Mouse (Mus musculus): ENCODE measurements at regions not wholly inside any gene's neighbourhood (a gene's known extent, or its start where the extent isn't known, plus 50 kb on each side); places are given as distances from the start of the nearest gene placed in this dataset.
A peak's percentile ranks its signal among the peaks of the same experiment; 100 is the strongest.
"Not testable (repeated sequence)": the region's sequence is repeated elsewhere in the genome, so short reads cannot be mapped to it uniquely, and the experiment has no call there.

DNA sequence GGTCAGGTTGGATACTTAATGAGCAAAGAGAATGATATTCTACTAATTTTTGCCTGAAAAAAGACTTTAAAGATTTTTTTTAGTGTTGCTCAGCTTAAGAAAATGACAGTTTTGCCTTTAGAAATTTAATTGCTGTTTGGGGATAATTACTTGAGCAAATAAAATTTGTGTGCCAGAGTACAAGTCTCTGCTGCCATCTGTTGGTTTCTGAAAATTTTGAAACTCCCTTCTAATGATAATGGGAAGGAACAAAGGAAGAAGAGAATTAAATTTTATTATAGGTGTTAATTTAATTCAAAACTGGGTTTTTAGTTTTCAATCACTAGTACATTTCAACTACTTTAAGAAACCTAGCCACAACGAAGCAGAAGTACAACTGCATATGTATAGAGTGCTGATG lies 94.1 kb downstream of the Gm17521 start:
- Histone ChIP-seq H3K36me3 (ENCODE audit: insufficient read depth, low read length) (no peaks in the 10 kb centered on the region), H3K9me3 (ENCODE audit: low read length) (no peaks in the 10 kb centered on the region), H3K4me1 (replicated peaks; ENCODE audit: low read depth, low read length) (no peaks in the 10 kb centered on the region), H3K27me3 (ENCODE audit: insufficient read depth, low read length) (no peaks in the 10 kb centered on the region), H3K4me3 (replicated peaks; ENCODE audit: low read length) (no peak overlapping the region)
- TF ChIP-seq CTCF (conservative IDR thresholded peaks at IDR 0.05; ENCODE audit: low read length) (no peak), POU5F1 (IDR thresholded peaks at IDR 0.05; ENCODE audit: borderline replicate concordance, low read length) (no peak), NANOG (IDR thresholded peaks at IDR 0.05; ENCODE audit: borderline replicate concordance, low read length) (no peak)

- Histone ChIP-seq H3K27me3 (ENCODE audit: insufficient read depth, low read length) (no peaks in the 10 kb centered on the region), H3K9me3 (ENCODE audit: low read length) (no peaks in the 10 kb centered on the region), H3K4me3 (replicated peaks; ENCODE audit: low read length) (no peak overlapping the region), H3K36me3 (ENCODE audit: insufficient read depth, low read length) (no peaks in the 10 kb centered on the region), H3K4me1 (replicated peaks; ENCODE audit: low read depth, low read length) (no peaks in the 10 kb centered on the region)
- TF ChIP-seq NANOG (IDR thresholded peaks at IDR 0.05; ENCODE audit: borderline replicate concordance, low read length) (no peak), CTCF (conservative IDR thresholded peaks at IDR 0.05; ENCODE audit: low read length) (no peak), POU5F1 (IDR thresholded peaks at IDR 0.05; ENCODE audit: borderline replicate concordance, low read length) (no peak)
Observed at GRCm38 (mm10) chrX:122892682-122893081, 136.8 kb downstream of the Gm17521 start.

DNA sequence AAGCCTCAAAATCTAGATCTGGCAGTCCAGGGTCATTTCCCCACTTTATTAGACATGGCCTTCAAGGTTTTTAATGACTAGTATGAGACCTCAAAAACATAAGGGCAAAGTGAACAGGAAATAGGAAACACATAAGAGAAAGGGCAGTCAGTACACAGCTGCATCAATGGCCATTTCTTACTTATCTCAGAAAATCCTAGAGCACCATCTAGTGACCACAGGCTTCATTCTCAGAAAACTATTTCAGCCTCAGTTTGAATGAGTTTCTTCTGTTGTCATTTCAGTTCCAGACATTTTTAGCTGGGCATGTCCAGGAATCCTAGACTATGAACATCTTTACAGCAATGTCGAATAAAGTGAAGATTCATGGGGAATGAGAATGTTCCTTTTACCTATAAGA lies 175.0 kb downstream of the Gm17521 start:
- Histone ChIP-seq H3K4me1 (replicated peaks; ENCODE audit: low read depth, low read length) (no peaks in the 10 kb centered on the region), H3K36me3 (ENCODE audit: insufficient read depth, low read length) (no peaks in the 10 kb centered on the region), H3K27me3 (ENCODE audit: insufficient read depth, low read length) (no peaks in the 10 kb centered on the region), H3K4me3 (replicated peaks; ENCODE audit: low read length) (no peak overlapping the region), H3K9me3 (ENCODE audit: low read length) (no peaks in the 10 kb centered on the region)
- no peak for TF ChIP-seq CTCF (conservative IDR thresholded peaks at IDR 0.05; ENCODE audit: low read length)
- TF ChIP-seq POU5F1 (IDR thresholded peaks at IDR 0.05; ENCODE audit: borderline replicate concordance, low read length): no peak
- TF ChIP-seq NANOG (IDR thresholded peaks at IDR 0.05; ENCODE audit: borderline replicate concordance, low read length): no peak

GRCm38 (mm10) chrX:122831222-122831621 lies 198.2 kb downstream of the Gm17521 start:
- H3K9me3 ChIP-seq (ENCODE audit: low read length): not testable (repeated sequence)

GRCm38 (mm10) chrX:122826035-122826434 lies 203.4 kb downstream of the Gm17521 start:
- Histone ChIP-seq H3K4me1 (replicated peaks; ENCODE audit: low read depth, low read length) (no peaks in the 10 kb centered on the region), H3K36me3 (ENCODE audit: insufficient read depth, low read length) (no peaks in the 10 kb centered on the region)

More at GRCm38 (mm10) chrX:122831222-122831621, 198.2 kb downstream of the Gm17521 start:
- H3K4me1 ChIP-seq (replicated peaks; ENCODE audit: low read depth, low read length); H3K36me3 ChIP-seq (ENCODE audit: insufficient read depth, low read length); H3K27me3 ChIP-seq (ENCODE audit: insufficient read depth, low read length); H3K4me3 ChIP-seq (replicated peaks; ENCODE audit: low read length): not testable (repeated sequence)

More at GRCm38 (mm10) chrX:122826035-122826434, 203.4 kb downstream of the Gm17521 start:
- peak; percentile 16; the same call in 1 of the 2 replicates for TF ChIP-seq CTCF (conservative IDR thresholded peaks at IDR 0.05; ENCODE audit: low read length)
- no peak for TF ChIP-seq NANOG (IDR thresholded peaks at IDR 0.05; ENCODE audit: borderline replicate concordance, low read length)
- Histone ChIP-seq H3K4me3 (replicated peaks; ENCODE audit: low read length) (no peak overlapping the region), H3K27me3 (ENCODE audit: insufficient read depth, low read length) (no peaks in the 10 kb centered on the region), H3K9me3 (ENCODE audit: low read length) (no peaks in the 10 kb centered on the region)

Data from E14TG2a.4 (cell line).